Mouse (Mus musculus) left cerebral cortex, adult 2 months (tissue): ENCODE measurements around the gene Gm45799. TPM values are rescaled to one million over a fixed set of nuclear protein-coding genes. Genes with fewer than 3 reads are reported as not detected.

Experiments
- DNase-seq, 2 experiments: peaks; one replicate each; pipeline ENCODE4 v3.0.0; 2021 to 2022; ENCODE audit warnings: low spot score in 2 of 2, mixed read lengths in 1 of 2; ENCODE audit errors: extremely low spot score in 1 of 2
- H3K27ac ChIP-seq: fragments of 200-600 bp; 2 replicates; pipeline ENCODE4 v1.8.1; 2022
- H3K4me3 ChIP-seq: fragments of 200-600 bp; 2 replicates; pipeline ENCODE4 v1.8.1; 2022
- CTCF ChIP-seq: fragments of 200-600 bp; IDR thresholded peaks from 2 replicates; pipeline ENCODE4 v1.8.1; 2022; ENCODE audit warnings: antibody characterized with exemption, mild to moderate bottlenecking, moderate library complexity
- intact Hi-C: fragments of 180-260 bp; cut with DNase I; formaldehyde crosslinking; loops from one replicate; pipeline ENCODE4 v1.15.1; 2025
- total RNA-seq, 2 experiments: library from RNA; stranded (reverse); gene quantifications; 2 replicates each; pipeline ENCODE4 v1.2.3; 2021

The Gm45799 gene
- total RNA-seq, 2 experiments from 2014 or later = 11.4 to 18.8 TPM

GRCm38 (mm10) chr7:105650639-105651435 lies 10.5 kb downstream of the Gm45799 start, which contains the start of gene Dnhd1:
TSS of gene Dnhd1 (plus strand) at chr7:105650827.
- Histone ChIP-seq H3K4me3 (peak within 1 kb of the TSS; percentile 46), H3K27ac (no peak within 1 kb of the TSS)
- intact Hi-C loops = no loop called here
- peak; percentile 55 to 62 for DNase-seq
- TF ChIP-seq CTCF = peak; percentile 56

DNA sequence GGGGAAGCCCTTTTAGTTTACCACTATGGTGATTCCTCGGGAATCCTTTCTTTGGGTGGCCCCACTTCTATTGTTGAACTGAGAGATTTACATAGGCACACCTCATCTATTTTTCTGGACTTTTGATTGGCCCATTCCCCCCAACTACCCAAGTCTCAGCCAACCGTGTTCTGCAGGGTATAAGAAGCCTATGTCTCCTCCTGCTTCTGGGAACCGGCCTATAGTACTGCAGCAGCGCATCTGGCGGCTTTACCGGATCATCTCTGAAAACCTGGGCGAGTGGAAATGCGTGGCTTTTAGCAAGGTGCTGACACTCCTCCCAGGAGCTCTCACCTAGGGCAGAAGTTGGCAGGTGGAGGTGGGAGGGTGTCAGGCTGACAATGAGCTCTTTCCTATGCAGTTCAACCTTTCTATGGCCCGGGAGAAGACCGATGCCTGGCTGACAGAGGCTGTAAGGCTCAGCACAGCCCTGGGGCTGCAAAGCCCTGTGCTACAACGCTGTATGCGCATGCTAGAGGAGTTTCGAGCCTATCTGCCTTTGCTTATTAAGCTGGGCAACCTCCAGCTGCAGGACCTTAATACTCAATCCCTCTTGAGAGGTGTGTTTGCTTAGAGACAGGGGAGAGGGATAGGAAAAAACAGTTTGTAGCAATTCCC lies 45.3 kb downstream of the Gm45799 start:
- TF ChIP-seq CTCF = no peak
- DNase-seq = no peak
- Histone ChIP-seq H3K4me3 (no peak overlapping the region), H3K27ac (no peak overlapping the region)
- intact Hi-C loops = no loop called here

- H3K27ac ChIP-seq = no peak overlapping the region
- intact Hi-C loops = no loop called here
- no peak overlapping the region for H3K4me3 ChIP-seq
- DNase-seq = no peak
- TF ChIP-seq CTCF = no peak
Observed at GRCm38 (mm10) chr7:105690875-105691274, 50.5 kb downstream of the Gm45799 start.

GRCm38 (mm10) chr7:105703184-105703583 lies 62.8 kb downstream of the Gm45799 start:
- peak; percentile 16 to 29 for DNase-seq
- no peak for TF ChIP-seq CTCF
- Histone ChIP-seq H3K4me3 (no peak overlapping the region), H3K27ac (no peak overlapping the region)
- intact Hi-C loops = no loop called here

DNA sequence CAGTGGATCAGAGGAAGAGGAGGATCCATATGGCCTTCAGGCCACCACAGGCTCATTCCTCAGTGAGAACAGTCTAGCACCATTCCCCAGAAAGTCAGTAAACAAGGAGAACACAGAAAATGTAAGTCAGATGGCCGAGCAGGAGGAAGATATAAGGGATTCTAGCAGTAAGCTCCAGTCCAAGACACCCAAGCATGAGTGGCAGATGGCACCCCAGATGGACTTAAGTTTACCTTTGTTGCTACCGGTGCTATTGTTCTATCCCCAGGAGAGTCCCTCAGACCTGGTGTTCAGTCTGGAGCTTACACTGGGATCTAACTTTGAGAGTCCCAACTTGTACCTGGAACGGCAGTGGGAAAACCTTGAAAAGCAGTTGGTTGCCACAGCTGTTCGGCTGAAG lies 63.5 kb downstream of the Gm45799 start:
- Histone ChIP-seq H3K27ac (no peak overlapping the region), H3K4me3 (no peak overlapping the region)
- intact Hi-C loops = no loop called here
- TF ChIP-seq CTCF = no peak
- DNase-seq = no peak

GRCm38 (mm10) chr7:105708733-105709132 lies 68.4 kb downstream of the Gm45799 start:
- Histone ChIP-seq H3K27ac (no peak overlapping the region), H3K4me3 (no peak overlapping the region)
- no peak for TF ChIP-seq CTCF
- no peak for DNase-seq
- intact Hi-C loops = no loop called here

- intact Hi-C loops = no loop called here
- no peak for DNase-seq
- Histone ChIP-seq H3K4me3 (no peak overlapping the region), H3K27ac (no peak overlapping the region)
- TF ChIP-seq CTCF = peak; percentile 9
Observed at GRCm38 (mm10) chr7:105715366-105715765, 75.0 kb downstream of the Gm45799 start.

DNA sequence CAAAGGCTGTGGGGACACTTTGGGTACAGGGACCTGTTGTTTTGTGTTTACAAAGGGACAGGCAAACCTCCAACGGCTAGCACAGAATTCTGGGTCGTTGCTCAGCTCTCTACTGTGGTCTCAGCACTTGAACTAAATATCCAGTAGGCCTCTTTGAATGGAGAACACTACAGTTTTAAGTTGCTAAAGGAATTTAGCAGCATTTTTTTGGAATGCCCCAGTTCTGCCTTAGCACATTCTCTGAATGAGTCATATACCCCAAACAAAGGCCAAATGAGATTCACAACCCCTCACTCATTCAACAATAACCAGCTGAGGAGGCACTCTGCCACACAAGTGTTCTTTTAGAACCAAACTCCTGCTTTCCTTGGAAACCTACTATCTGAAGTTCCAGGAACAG lies 81.6 kb downstream of the Gm45799 start:
- no peak for TF ChIP-seq CTCF
- DNase-seq = no peak
- no peak overlapping the region for H3K27ac ChIP-seq
- no peak overlapping the region for H3K4me3 ChIP-seq
- intact Hi-C loops = no loop called here

DNA sequence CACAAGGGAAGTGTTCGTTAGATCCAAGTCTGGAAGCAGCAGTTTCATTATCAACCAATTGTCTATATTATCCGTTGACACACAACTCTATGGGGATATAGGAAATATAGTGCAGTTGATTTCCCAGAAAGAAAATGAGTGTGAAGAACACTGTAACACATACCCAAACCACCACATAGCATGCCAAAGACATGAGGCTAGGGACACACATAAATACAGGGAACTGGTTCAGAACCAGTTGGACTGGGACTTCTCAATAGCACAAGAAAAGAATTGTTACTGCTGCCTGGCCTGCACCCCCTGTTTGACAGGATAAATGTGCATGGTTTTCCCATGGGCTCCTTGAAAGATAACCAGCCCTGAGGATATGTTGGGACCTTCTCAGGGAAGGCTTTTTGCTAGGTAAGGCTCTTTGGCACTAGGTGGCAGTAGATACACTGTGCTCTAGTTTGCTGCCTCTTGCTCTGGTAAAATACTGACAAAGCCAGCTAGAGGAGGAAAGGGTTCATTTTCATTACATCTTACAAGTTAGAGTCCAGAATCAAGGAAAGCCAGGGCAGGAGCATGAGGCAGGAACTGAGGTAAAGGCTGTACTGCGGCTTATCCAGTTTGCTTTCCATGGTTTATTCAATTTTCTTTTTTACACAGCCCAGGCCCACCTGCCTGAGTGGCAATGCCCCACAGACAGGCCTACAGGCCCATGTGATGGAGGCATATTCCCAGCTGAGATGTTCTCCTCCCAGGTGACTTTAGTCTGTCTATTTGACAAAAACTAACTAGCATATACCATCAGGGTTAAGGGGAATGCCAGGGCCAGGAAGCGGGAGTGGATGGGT lies 86.0 kb downstream of the Gm45799 start:
- DNase-seq = peak in 1 of 2 experiments; percentile 41
- Histone ChIP-seq H3K4me3 (no peak overlapping the region), H3K27ac (peak overlapping the region; percentile 33; the same call in 1 of the 2 replicates)
- intact Hi-C loops = loop anchor here (1.0 to 5.0 kb wide), 3 partner anchors 84 to 179 kb away; partner anchors contain the start of gene Mrpl17
- peak; percentile 92 for TF ChIP-seq CTCF

GRCm38 (mm10) chr7:105726980-105727325 lies 86.6 kb downstream of the Gm45799 start:
- intact Hi-C loops = loop anchor here (1.0 to 5.0 kb wide), 3 partner anchors 84 to 180 kb away; partner anchors contain the start of gene Mrpl17
- Histone ChIP-seq H3K27ac (peak overlapping the region; percentile 15; the same call in 1 of the 2 replicates), H3K4me3 (no peak overlapping the region)
- no peak for DNase-seq
- TF ChIP-seq CTCF = no peak

DNA sequence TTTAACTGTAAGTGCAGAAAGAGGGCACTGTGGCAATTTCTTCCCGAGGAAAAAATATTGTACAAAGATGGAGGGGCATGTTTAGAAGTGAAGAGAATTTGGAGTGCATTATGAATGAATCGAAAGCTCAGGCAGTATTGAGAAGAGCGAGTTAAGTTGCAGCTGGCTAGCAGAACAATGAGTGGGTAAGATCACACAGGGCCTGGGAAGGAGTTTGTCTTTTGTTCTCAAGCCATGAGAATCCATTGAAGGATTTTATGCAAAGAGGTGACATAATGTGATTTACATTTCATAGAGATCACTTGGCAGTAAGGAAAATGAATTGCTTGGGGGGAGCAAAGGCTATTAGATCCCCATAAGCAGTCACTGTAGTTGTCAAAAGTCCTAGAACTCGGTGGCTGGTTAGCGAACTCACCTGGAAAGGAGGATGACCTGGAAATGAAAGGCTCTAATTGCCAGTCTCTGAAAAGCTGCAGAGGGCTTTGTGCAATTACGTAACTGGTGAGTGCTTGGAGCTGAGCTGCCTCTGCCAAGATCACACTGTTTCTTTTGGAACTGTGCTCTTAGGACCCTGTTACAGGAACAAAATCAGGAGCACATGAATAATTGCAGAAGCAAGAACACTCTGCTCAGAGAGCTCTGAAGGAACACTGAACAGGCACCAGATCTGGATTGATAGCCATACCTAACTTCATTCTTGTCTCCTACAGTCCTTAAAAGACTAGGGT lies 88.5 kb downstream of the Gm45799 start:
- Histone ChIP-seq H3K27ac (peak overlapping the region; percentile 75), H3K4me3 (no peak overlapping the region)
- DNase-seq = peak in 1 of 2 experiments; percentile 15
- intact Hi-C loops = loop anchor here (5.0 kb wide), 1 partner anchor 182 kb away; no protein-coding TSS in a partner anchor
- no peak for TF ChIP-seq CTCF
